Mouse (Mus musculus) forebrain, embryonic 11.5 days (tissue): ENCODE measurements around the gene Ppp1r12a. TPM values are rescaled to one million over a fixed set of nuclear protein-coding genes. Genes with fewer than 3 reads are reported as not detected.

Source experiments
- ATAC-seq: fragments of 200-750 bp; cut with Nextera tagmentation; replicated peaks from 2 replicates; pipeline ENCODE4 v1.8.0; 2017; ENCODE audit warnings: moderate TSS enrichment; ENCODE audit not compliant: low FRiP score
- DNase-seq: peaks from one replicate; pipeline ENCODE4 v3.0.0-alpha.2; 2017; ENCODE audit warnings: low spot score
- H3K27ac ChIP-seq: fragments of 300-500 bp; sonication (generic); 2 replicates; pipeline ENCODE4 v1.5.1; 2014; ENCODE audit warnings: low read depth, low read length
- H3K27me3 ChIP-seq: fragments of 300-500 bp; sonication (generic); 2 replicates; pipeline ENCODE4 v1.6.1; 2014; ENCODE audit warnings: mild to moderate bottlenecking, low read length, mixed read lengths; ENCODE audit not compliant: control insufficient read depth, insufficient read depth
- H3K36me3 ChIP-seq: fragments of 300-500 bp; sonication (generic); 2 replicates; pipeline ENCODE4 v1.6.1; 2014; ENCODE audit warnings: mild to moderate bottlenecking, low read length, moderate library complexity, mixed read lengths; ENCODE audit not compliant: control insufficient read depth, insufficient read depth
- H3K4me1 ChIP-seq: fragments of 300-500 bp; sonication (generic); replicated peaks from 2 replicates; pipeline ENCODE4 v1.6.1; 2014; ENCODE audit warnings: low read length, mixed read lengths; ENCODE audit not compliant: control insufficient read depth, insufficient read depth
- H3K4me2 ChIP-seq: fragments of 300-500 bp; sonication (generic); 2 replicates; pipeline ENCODE4 v1.6.1; 2014; ENCODE audit warnings: low read depth, mild to moderate bottlenecking, low read length, moderate library complexity, mixed read lengths; ENCODE audit not compliant: severe bottlenecking
- H3K4me3 ChIP-seq: fragments of 300-500 bp; sonication (generic); 2 replicates; pipeline ENCODE4 v1.5.1; 2014; ENCODE audit warnings: low read depth, low read length
- H3K9ac ChIP-seq: fragments of 300-500 bp; sonication (generic); 2 replicates; pipeline ENCODE4 v1.6.1; 2014; ENCODE audit warnings: low read length
- H3K9me3 ChIP-seq: fragments of 300-500 bp; sonication (generic); 2 replicates; pipeline ENCODE4 v1.6.1; 2016; ENCODE audit warnings: low read length, mixed read lengths; ENCODE audit not compliant: control insufficient read depth
- WGBS: fragments of 180-500 bp; shearing (Covaris S2); extraction: QIAGEN DNeasy Blood & Tissue Kit; methylation state at CpG from one replicate; pipeline ENCODE4 v1.1.7; 2014; 5-methylcytosine and 5-hydroxymethylcytosine counted together
- polyA plus RNA-seq: library from polyadenylated mRNA; unstranded; fragments of >200 nt; fragmentation: Nextera tagmentation; extraction: Ambion mirVana; gene quantifications from 2 replicates; pipeline ENCODE4 v1.2.1, GENCODE M21; 2014

Gene Ppp1r12a
- polyA plus RNA-seq, 1 experiment from 2014 or later, result 80.7 TPM

DNA sequence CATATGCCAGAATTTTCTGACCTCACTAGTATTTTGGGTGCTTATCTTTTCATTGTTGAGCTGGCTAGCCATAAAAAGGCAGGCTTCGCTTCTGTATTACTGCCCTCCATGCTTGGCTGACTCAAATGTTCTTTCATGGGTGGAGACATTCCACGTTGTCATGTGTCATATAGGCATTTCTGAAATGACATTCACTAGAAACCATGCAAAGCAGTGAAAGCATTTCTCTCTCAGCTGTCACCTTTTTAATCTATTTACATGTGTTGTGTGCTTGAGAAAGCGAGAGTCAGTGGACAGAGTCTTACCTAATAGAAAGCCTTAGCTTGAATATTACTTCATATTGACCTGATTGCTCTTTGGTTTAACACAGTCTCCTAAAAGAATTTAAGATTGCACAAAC is 8.8 kb downstream of the Ppp1r12a start:
- Histone ChIP-seq H3K27me3 (no peaks in the 10 kb centered on the region), H3K4me3 (no peak overlapping the region), H3K36me3 (no peaks in the 10 kb centered on the region), H3K4me1 (no peaks in the 10 kb centered on the region), H3K27ac (no peak overlapping the region), H3K9ac (no peak overlapping the region), H3K4me2 (no peak overlapping the region), H3K9me3 (no peaks in the 10 kb centered on the region)
- no peak for DNase-seq
- WGBS, result 84% methylated on average over 3 of the region's 3 CpGs
- no peak for ATAC-seq

- DNase-seq (no peak), ATAC-seq (no peak)
- H3K4me1 ChIP-seq, result no peaks in the 10 kb centered on the region
- no peak overlapping the region for H3K9ac ChIP-seq
- no peaks in the 10 kb centered on the region for H3K36me3 ChIP-seq
- no peaks in the 10 kb centered on the region for H3K9me3 ChIP-seq
- no peaks in the 10 kb centered on the region for H3K27me3 ChIP-seq
- no peak overlapping the region for H3K4me3 ChIP-seq
- H3K4me2 ChIP-seq, result no peak overlapping the region
- WGBS, result 92% methylated on average over 3 of the region's 3 CpGs
- H3K27ac ChIP-seq, result no peak overlapping the region
Observed at GRCm38 (mm10) chr10:108171637-108172036, 9.6 kb downstream of the Ppp1r12a start.

DNA sequence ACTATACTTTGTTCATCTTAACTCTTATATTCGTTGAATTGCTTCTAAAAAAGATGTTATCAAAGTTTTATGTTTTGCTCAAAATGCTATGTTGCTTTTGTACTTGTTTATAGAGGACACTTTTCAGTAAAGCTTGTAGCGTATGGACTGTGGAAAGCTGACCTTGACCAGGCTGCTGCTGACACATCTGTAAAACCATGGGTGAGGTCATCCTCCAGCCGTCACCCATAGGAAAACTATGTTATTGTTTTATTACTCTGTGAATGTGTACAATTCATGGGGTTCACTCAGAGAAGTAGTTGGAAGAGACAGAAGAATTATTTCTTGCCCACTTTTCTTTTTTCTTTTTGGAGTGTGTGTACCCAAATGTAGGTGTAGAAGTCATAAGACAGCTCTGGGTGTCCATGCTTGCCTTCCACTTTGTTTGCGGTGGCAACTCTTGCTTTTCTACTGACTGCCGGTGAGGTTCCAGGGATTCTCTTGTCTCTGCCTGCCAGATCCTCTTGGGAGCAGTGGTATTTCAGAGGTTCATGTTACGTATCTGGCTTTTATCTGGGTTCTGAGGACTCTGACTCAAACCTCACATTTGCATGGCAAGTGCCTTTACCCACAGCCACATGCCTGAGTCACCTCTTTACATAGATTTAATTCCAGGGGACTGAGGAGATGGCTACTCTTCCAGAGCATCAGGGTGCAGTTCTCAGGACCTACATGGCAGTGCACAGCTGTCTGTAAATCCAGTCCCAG is 11.0 kb downstream of the Ppp1r12a start:
- Histone ChIP-seq H3K27ac (no peak overlapping the region), H3K4me3 (no peak overlapping the region), H3K9ac (no peak overlapping the region), H3K9me3 (no peaks in the 10 kb centered on the region), H3K4me1 (no peaks in the 10 kb centered on the region), H3K36me3 (no peaks in the 10 kb centered on the region), H3K27me3 (no peaks in the 10 kb centered on the region), H3K4me2 (no peak overlapping the region)
- ATAC-seq (no peak), DNase-seq (no peak)
- 76% methylated on average over 6 of the region's 6 CpGs for whole genome bisulfite sequencing

DNA sequence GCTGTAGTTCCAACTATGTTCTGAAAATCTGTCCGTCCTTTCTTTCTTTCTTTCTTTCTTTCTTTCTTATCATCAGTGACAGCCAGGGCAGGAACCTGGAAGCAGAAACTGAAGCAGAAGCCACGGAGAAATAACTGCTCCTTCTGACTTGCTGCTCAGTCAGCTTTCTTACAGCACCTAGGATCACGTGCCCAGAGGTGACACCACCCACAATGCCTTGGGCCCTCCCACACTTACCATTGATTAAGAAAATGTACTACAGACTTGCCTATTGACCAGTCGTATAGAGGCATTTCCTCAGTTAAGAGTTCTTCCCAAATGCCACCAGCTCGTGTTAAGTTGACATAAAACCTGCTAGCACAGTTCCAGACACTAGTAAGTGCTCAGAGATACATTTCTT is 12.1 kb downstream of the Ppp1r12a start:
- Histone ChIP-seq H3K27me3 (no peaks in the 10 kb centered on the region), H3K9ac (no peak overlapping the region), H3K9me3 (no peaks in the 10 kb centered on the region), H3K4me2 (no peak overlapping the region), H3K4me3 (no peak overlapping the region), H3K36me3 (no peaks in the 10 kb centered on the region), H3K4me1 (no peaks in the 10 kb centered on the region), H3K27ac (no peak overlapping the region)
- 86% methylated on average over 5 of the region's 5 CpGs for WGBS
- ATAC-seq (no peak), DNase-seq (no peak)

DNA sequence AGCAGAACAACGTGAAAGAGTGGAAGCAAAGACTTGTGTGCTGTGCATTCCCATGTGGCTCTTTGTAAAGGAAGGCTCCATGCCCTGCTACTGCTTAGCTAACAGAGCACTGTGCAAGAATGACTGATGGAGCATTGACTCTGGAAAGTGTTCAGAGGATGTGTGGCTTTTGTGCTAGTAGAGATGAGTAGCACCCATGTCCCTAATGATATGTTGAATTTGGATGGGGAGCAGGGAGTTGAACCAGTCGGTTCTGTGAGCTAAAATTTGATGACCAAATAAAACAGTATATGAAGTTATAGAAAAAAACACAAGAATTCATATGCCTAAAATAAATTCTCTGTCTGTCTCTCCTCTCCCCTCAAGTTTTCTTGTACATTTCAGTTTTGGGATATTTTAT is 13.9 kb downstream of the Ppp1r12a start:
- H3K4me1 ChIP-seq, result no peaks in the 10 kb centered on the region
- ATAC-seq, result no peak
- no peak overlapping the region for H3K27ac ChIP-seq
- no peaks in the 10 kb centered on the region for H3K36me3 ChIP-seq
- WGBS, result 89% methylated on average over 2 of the region's 2 CpGs
- H3K9ac ChIP-seq, result no peak overlapping the region
- H3K4me3 ChIP-seq, result no peak overlapping the region
- H3K4me2 ChIP-seq, result no peak overlapping the region
- H3K9me3 ChIP-seq, result no peaks in the 10 kb centered on the region
- H3K27me3 ChIP-seq, result no peaks in the 10 kb centered on the region
- DNase-seq, result no peak

GRCm38 (mm10) chr10:108178285-108178848 is 16.4 kb downstream of the Ppp1r12a start:
- no peaks in the 10 kb centered on the region for H3K36me3 ChIP-seq
- no peak for DNase-seq
- H3K4me3 ChIP-seq, result no peak overlapping the region
- WGBS, result 96% methylated on average over 6 of the region's 6 CpGs
- H3K27me3 ChIP-seq, result no peaks in the 10 kb centered on the region
- no peak for ATAC-seq
- no peak overlapping the region for H3K27ac ChIP-seq
- no peaks in the 10 kb centered on the region for H3K9me3 ChIP-seq
- H3K4me2 ChIP-seq, result no peak overlapping the region
- H3K4me1 ChIP-seq, result no peaks in the 10 kb centered on the region
- H3K9ac ChIP-seq, result no peak overlapping the region

DNA sequence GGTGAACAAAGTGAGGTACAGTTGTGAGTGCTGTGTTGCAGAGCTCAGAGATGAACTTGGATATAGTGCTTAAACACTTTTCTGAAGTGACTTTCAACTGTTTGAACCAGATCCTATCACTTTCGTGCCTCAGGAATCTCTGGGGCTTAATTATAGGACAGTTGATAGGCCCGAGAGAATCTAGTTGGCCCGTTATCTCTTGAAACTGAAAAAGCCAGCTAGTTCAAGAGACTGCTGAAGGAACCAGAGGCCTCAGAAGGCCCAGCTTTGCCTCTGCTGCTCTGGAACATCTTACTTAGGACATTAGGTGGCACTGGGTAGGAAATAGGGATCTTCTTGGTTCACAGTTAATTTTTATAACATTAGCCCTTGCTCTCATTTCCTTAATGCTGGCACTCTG is 17.4 kb downstream of the Ppp1r12a start:
- WGBS, result 78% methylated on average over 3 of the region's 3 CpGs
- no peaks in the 10 kb centered on the region for H3K36me3 ChIP-seq
- no peaks in the 10 kb centered on the region for H3K9me3 ChIP-seq
- DNase-seq, result no peak
- H3K4me2 ChIP-seq, result no peak overlapping the region
- H3K4me1 ChIP-seq, result no peaks in the 10 kb centered on the region
- no peak overlapping the region for H3K27ac ChIP-seq
- no peak overlapping the region for H3K9ac ChIP-seq
- no peaks in the 10 kb centered on the region for H3K27me3 ChIP-seq
- no peak for ATAC-seq
- H3K4me3 ChIP-seq, result no peak overlapping the region

- no peak overlapping the region for H3K27ac ChIP-seq
- no peak overlapping the region for H3K9ac ChIP-seq
- no peak overlapping the region for H3K4me2 ChIP-seq
- H3K36me3 ChIP-seq, result no peaks in the 10 kb centered on the region
- H3K9me3 ChIP-seq, result no peaks in the 10 kb centered on the region
- H3K4me3 ChIP-seq, result no peak overlapping the region
- DNase-seq, result no peak
- WGBS, result 84% methylated on average over 2 of the region's 2 CpGs
- no peaks in the 10 kb centered on the region for H3K27me3 ChIP-seq
- ATAC-seq, result no peak
- no peaks in the 10 kb centered on the region for H3K4me1 ChIP-seq
Observed at GRCm38 (mm10) chr10:108180313-108180712, 18.3 kb downstream of the Ppp1r12a start.

DNA sequence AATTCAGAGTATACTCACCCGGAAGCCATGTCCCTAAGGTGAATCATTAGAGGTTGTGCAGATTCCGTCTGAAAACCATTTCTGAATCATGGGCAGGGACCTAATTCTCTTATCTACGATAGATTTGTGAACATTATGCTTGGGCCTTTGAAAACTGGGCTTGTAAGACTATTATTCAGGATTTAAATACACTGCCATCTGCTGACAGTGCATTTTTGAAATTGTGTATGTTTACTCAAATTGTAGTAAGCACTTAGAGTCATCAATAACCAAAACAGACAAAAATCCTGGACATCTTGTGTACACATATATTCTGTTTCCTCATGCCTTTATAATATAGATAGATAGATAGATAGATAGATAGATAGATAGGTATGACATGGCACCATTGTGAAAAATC is 19.9 kb downstream of the Ppp1r12a start:
- ATAC-seq (no peak), DNase-seq (no peak)
- 90% methylated on average over 3 of the region's 3 CpGs for WGBS
- H3K27ac ChIP-seq, result no peak overlapping the region
- no peaks in the 10 kb centered on the region for H3K4me1 ChIP-seq
- no peak overlapping the region for H3K4me2 ChIP-seq
- no peaks in the 10 kb centered on the region for H3K36me3 ChIP-seq
- H3K9ac ChIP-seq, result no peak overlapping the region
- no peak overlapping the region for H3K4me3 ChIP-seq
- no peaks in the 10 kb centered on the region for H3K9me3 ChIP-seq
- H3K27me3 ChIP-seq, result no peaks in the 10 kb centered on the region
